Mouse (Mus musculus) embryonic facial prominence, embryonic 15.5 days (tissue): ENCODE results near the gene Polr3gl. TPM values are rescaled to one million over a fixed set of nuclear protein-coding genes. Genes with fewer than 3 reads are reported as not detected.

ENCODE experiments used
- ATAC-seq: fragments of 200-750 bp; cut with Nextera tagmentation; 2 replicates; pipeline ENCODE4 v1.8.0; 2017; ENCODE audit warnings: low read depth, moderate TSS enrichment; ENCODE audit not compliant: insufficient number of reproducible peaks, low FRiP score, low TSS enrichment
- H3K27ac ChIP-seq: fragments of 300-500 bp; sonication (generic); replicated peaks from 2 replicates; pipeline ENCODE4 v1.5.1; 2015; ENCODE audit warnings: mild to moderate bottlenecking, inconsistent platforms
- H3K27me3 ChIP-seq: fragments of 300-500 bp; sonication (generic); 2 replicates; pipeline ENCODE4 v1.6.1; 2015; ENCODE audit warnings: inconsistent platforms
- H3K36me3 ChIP-seq: fragments of 300-500 bp; sonication (generic); 2 replicates; pipeline ENCODE4 v1.6.1; 2015; ENCODE audit warnings: mild to moderate bottlenecking, inconsistent platforms
- H3K4me1 ChIP-seq: fragments of 300-500 bp; sonication (generic); 2 replicates; pipeline ENCODE4 v1.6.1; 2015; ENCODE audit warnings: inconsistent platforms
- H3K4me2 ChIP-seq: fragments of 300-500 bp; sonication (generic); replicated peaks from 2 replicates; pipeline ENCODE4 v1.6.1; 2015; ENCODE audit warnings: mild to moderate bottlenecking, inconsistent platforms
- H3K4me3 ChIP-seq: fragments of 300-500 bp; sonication (generic); replicated peaks from 2 replicates; pipeline ENCODE4 v1.5.1; 2015; ENCODE audit warnings: mild to moderate bottlenecking, inconsistent platforms
- H3K9ac ChIP-seq: fragments of 300-500 bp; sonication (generic); 2 replicates; pipeline ENCODE4 v1.6.1; 2015; ENCODE audit warnings: inconsistent platforms
- H3K9me3 ChIP-seq: fragments of 300-500 bp; sonication (generic); replicated peaks from 2 replicates; pipeline ENCODE4 v1.6.1; 2016; ENCODE audit warnings: inconsistent platforms
- WGBS: fragments of 180-500 bp; shearing (Covaris S2); methylation state at CpG from one replicate; pipeline ENCODE4 v1.1.7; 2015; 5-methylcytosine and 5-hydroxymethylcytosine counted together
- polyA plus RNA-seq: library from polyadenylated mRNA; unstranded; fragments of >200 nt; fragmentation: Nextera tagmentation; extraction: Ambion mirVana; gene quantifications from 2 replicates; pipeline ENCODE4 v1.2.1, GENCODE M21; 2015

The Polr3gl gene
- polyA plus RNA-seq, 1 experiment from 2014 or later, result 48.5 TPM

GRCm38 (mm10) chr3:96570643-96571042, 23.3 kb downstream of the Polr3gl start:
- H3K4me2 ChIP-seq, result no peak overlapping the region
- H3K9me3 ChIP-seq, result no peaks in the 10 kb centered on the region
- ATAC-seq, result no peak
- no peak overlapping the region for H3K9ac ChIP-seq
- no peak overlapping the region for H3K4me3 ChIP-seq
- H3K36me3 ChIP-seq, result no peaks in the 10 kb centered on the region
- H3K27me3 ChIP-seq, result no peaks in the 10 kb centered on the region
- no peak overlapping the region for H3K27ac ChIP-seq
- peaks cover under 1% of the 10 kb centered on the region; the same call in 1 of the 2 replicates for H3K4me1 ChIP-seq
- 52% methylated on average over 7 of the region's 7 CpGs for WGBS

DNA sequence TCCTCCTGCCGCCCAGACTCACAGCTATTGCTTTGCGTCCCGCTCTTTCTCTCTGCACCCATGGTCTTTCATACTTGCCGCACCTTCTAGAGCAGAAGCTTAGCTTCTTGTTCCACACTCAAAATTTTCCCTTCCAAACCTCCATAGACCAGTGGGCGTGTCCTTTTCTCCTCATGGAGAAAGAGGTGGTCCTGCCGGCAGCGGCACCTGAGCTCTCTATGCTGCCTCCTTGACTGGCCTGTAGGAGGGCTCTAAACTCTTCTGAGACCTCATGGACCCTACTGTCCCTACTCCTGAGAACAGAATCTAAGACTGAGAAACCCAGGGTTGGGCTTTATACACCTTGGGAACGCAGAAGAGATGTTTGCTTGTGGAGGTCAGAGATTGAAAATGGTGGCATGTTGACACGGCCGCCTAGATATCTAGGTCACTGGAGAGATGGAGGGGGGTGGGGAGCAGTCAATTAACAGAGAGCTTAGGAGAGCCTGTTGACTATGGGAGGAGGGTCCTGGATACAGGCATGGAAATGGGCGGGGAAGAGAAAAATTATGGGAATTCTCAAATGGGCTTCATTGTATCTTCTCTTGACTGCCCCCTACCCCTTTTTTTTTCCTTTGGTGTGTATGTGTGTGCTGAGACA, 23.9 kb downstream of the Polr3gl start:
- WGBS, result 86% methylated on average over 11 of the region's 11 CpGs
- Histone ChIP-seq H3K27ac (no peak overlapping the region), H3K4me3 (no peak overlapping the region), H3K36me3 (no peaks in the 10 kb centered on the region), H3K9me3 (no peaks in the 10 kb centered on the region), H3K9ac (no peak overlapping the region), H3K27me3 (no peaks in the 10 kb centered on the region), H3K4me2 (no peak overlapping the region), H3K4me1 (no peaks in the 10 kb centered on the region; the same call in 1 of the 2 replicates)
- ATAC-seq, result no peak

GRCm38 (mm10) chr3:96569506-96569905, 24.5 kb downstream of the Polr3gl start:
- no peak for ATAC-seq
- 90% methylated on average over 13 of the region's 13 CpGs for WGBS
- H3K4me1 ChIP-seq, result no peaks in the 10 kb centered on the region; the same call in 1 of the 2 replicates

DNA sequence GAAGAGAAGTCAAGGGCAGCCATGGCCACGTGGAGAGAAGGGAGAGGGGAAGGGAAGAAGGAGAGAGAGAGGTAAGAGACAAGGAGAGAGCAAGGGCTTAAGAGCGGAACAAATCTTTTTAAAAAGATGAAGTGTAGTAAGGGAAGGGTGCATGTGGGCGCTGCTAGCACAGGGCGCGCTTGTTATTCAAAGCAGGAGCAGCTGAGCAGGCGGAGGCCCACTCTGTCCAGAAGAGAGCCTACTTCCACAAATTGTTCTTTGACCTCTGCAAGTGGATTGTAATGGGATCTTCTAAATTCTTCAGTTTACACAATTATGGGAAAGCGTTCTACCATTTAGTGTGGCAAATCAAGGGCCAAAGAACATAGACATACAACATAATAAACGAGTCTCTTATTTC, 25.4 kb downstream of the Polr3gl start:
- Histone ChIP-seq H3K27me3 (no peaks in the 10 kb centered on the region), H3K4me2 (no peak overlapping the region)
- 68% methylated on average over 8 of the region's 8 CpGs for WGBS

More at GRCm38 (mm10) chr3:96569506-96569905, 24.5 kb downstream of the Polr3gl start:
- no peak overlapping the region for H3K27ac ChIP-seq
- no peak overlapping the region for H3K4me2 ChIP-seq
- no peaks in the 10 kb centered on the region for H3K9me3 ChIP-seq
- H3K36me3 ChIP-seq, result no peaks in the 10 kb centered on the region
- H3K27me3 ChIP-seq, result no peaks in the 10 kb centered on the region
- no peak overlapping the region for H3K9ac ChIP-seq
- no peak overlapping the region for H3K4me3 ChIP-seq

DNA sequence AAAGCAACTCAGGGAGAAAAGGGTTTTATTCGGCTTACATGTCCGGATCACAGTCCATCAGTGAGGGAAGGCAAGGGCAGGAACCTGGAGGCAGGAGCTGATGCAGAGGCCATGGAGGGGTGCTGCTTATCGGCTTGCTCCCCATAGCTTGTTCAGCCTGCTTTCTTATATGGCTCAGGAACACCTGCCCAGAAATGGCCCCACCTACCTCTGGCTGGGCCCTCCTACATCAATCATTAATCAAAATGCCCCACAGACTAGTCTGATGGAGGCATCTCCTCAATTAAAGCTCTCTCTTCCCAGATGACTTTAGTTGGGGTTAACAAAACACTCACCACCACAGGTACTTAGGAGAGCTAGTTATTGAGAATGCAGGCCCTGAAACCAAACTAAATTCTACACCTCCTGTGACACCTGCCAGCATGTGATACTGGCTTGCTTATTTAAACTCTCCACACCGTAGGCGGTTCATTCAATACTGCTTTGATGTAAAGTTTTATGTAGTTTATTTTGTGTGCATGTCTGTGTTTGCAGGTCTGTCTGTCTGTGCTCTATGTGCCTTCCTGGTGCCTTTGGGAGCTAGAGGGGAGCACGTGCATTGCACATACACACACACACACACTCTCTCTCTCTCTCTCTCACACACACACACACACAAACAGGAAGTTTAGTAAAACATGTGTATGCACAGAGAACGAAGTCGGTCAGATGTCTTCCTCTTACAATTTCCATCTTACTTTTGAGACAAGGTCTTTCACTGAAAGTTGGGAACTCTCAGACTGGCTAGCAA, 27.1 kb downstream of the Polr3gl start:
- Histone ChIP-seq H3K9ac (no peak overlapping the region), H3K27ac (no peak overlapping the region), H3K9me3 (no peaks in the 10 kb centered on the region), H3K27me3 (no peaks in the 10 kb centered on the region), H3K36me3 (no peaks in the 10 kb centered on the region), H3K4me3 (no peak overlapping the region), H3K4me2 (no peak overlapping the region), H3K4me1 (peaks cover 15% of the 10 kb centered on the region; the same call in 1 of the 2 replicates)
- WGBS, result 80% methylated on average over 8 of the region's 8 CpGs
- no peak for ATAC-seq

More for the DNA sequence above, 25.4 kb downstream of the Polr3gl start:
- Histone ChIP-seq H3K36me3 (no peaks in the 10 kb centered on the region), H3K4me3 (no peak overlapping the region), H3K9me3 (no peaks in the 10 kb centered on the region), H3K4me1 (peaks cover 9% of the 10 kb centered on the region; the same call in 1 of the 2 replicates), H3K27ac (peak overlapping the region; percentile 34; the same call in 1 of the 2 replicates), H3K9ac (no peak overlapping the region)
- no peak for ATAC-seq

GRCm38 (mm10) chr3:96565105-96565504, 28.9 kb downstream of the Polr3gl start:
- H3K9ac ChIP-seq, result no peak overlapping the region
- no peak overlapping the region for H3K4me3 ChIP-seq
- ATAC-seq, result no peak
- H3K27me3 ChIP-seq, result no peaks in the 10 kb centered on the region
- H3K27ac ChIP-seq, result no peak overlapping the region
- WGBS, result 85% methylated on average over 3 of the region's 3 CpGs
- peaks cover 14% of the 10 kb centered on the region for H3K36me3 ChIP-seq
- no peak overlapping the region for H3K4me2 ChIP-seq
- H3K4me1 ChIP-seq, result peaks cover 31% of the 10 kb centered on the region
- H3K9me3 ChIP-seq, result no peaks in the 10 kb centered on the region

GRCm38 (mm10) chr3:96564633-96565032, 29.3 kb downstream of the Polr3gl start:
- WGBS, result 37% methylated on average over 7 of the region's 7 CpGs
- Histone ChIP-seq H3K36me3 (peaks cover 19% of the 10 kb centered on the region), H3K4me1 (peaks cover 36% of the 10 kb centered on the region), H3K9ac (no peak overlapping the region), H3K9me3 (no peaks in the 10 kb centered on the region), H3K27me3 (no peaks in the 10 kb centered on the region), H3K27ac (peak overlapping the region; percentile 48; the same call in 1 of the 2 replicates), H3K4me3 (no peak overlapping the region), H3K4me2 (no peak overlapping the region)
- no peak for ATAC-seq

DNA sequence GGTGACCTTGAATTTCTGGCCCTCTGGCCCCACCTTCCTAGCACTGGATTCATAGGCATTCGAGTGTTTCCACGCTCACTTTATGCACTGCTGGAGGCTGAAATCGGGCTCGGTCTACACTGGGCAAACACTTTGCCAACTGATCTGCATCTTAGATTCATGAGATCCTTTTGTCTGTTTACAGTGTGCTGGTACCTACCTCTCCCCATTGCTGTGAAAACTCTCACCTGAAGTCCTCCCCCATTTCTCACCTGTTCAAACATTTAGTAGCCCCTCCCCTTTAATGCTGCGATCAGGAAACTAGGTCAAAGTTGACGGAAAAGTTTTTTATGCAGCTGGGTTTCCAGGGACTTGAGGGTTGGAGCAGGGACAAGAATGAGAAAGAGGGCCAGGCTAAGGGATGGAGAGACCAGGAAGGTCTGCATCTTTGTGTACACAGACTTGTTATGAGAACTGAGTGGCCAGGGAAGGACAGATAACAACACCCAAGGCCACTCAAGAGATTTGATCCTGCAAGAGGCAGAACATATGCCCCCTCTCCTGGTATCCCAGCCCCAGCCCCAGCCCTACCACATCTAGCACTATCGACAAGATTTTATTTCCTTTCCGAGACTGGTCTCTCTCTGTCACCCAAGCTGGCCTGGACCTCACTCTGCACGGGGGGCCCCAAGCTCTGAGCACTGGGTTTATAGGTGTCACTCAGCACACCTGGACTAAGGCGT, 29.9 kb downstream of the Polr3gl start:
- Histone ChIP-seq H3K27ac (peak overlapping the region; percentile 48; the same call in 1 of the 2 replicates), H3K4me2 (no peak overlapping the region), H3K4me1 (peaks cover 41% of the 10 kb centered on the region), H3K27me3 (no peaks in the 10 kb centered on the region), H3K9me3 (no peaks in the 10 kb centered on the region), H3K9ac (no peak overlapping the region), H3K36me3 (peaks cover 21% of the 10 kb centered on the region), H3K4me3 (no peak overlapping the region)
- peak; percentile 30; the same call in 1 of the 2 replicates for ATAC-seq
- WGBS, result 57% methylated on average over 10 of the region's 10 CpGs

- Histone ChIP-seq H3K9me3 (no peaks in the 10 kb centered on the region), H3K4me1 (peaks cover 41% of the 10 kb centered on the region), H3K36me3 (peaks cover 21% of the 10 kb centered on the region), H3K4me2 (no peak overlapping the region), H3K9ac (no peak overlapping the region), H3K4me3 (no peak overlapping the region), H3K27ac (0 out of 2 replicates have a peak overlapping the region, but pooled peaks have one; percentile 11), H3K27me3 (no peaks in the 10 kb centered on the region)
- 89% methylated on average over 8 of the region's 8 CpGs for WGBS
- ATAC-seq, result no peak
Measured at GRCm38 (mm10) chr3:96563267-96563666, 30.7 kb downstream of the Polr3gl start.

- Histone ChIP-seq H3K4me1 (peaks cover 41% of the 10 kb centered on the region), H3K9ac (0 out of 2 replicates have a peak overlapping the region, but pooled peaks have one; percentile 2), H3K27ac (peak overlapping the region; percentile 63), H3K36me3 (peaks cover 21% of the 10 kb centered on the region), H3K4me2 (peak overlapping the region; percentile 15), H3K4me3 (no peak overlapping the region), H3K9me3 (no peaks in the 10 kb centered on the region), H3K27me3 (no peaks in the 10 kb centered on the region)
- 44% methylated on average over 10 of the region's 10 CpGs for WGBS
- ATAC-seq, result no peak
Measured at GRCm38 (mm10) chr3:96561946-96562681, 31.9 kb downstream of the Polr3gl start.
